Comparison of ENCODE assay signal across 24 mouse cellular contexts in genomic region chr2:11135718-11136117, GRCm38 (mm10). TPM values are rescaled to one million over a fixed set of nuclear protein-coding genes. Genes with fewer than 3 reads are reported as not detected.
DNase-seq lines count a peak whose midpoint lies in the region; ATAC-seq and TF ChIP-seq lines count a peak whose summit lies in the region.
"Had no signal": no experiment of that assay in that cellular context is flagged by ENCODE, and none has a peak within 500 bp of the region (broad histone marks: within the 10 kb centered on the region; RNA-seq: fewer than 3 reads in every experiment).

No protein-coding gene starts in this region.

- H3K27me3 ChIP-seq in intestine, postnatal 0 days (replicated peaks; ENCODE audit: control insufficient read depth, insufficient read depth, low read length): no peaks in the 10 kb centered on the region
- no peaks in the 10 kb centered on the region for H3K27me3 ChIP-seq in midbrain, embryonic 14.5 days (ENCODE audit: control insufficient read depth, insufficient read depth, low read length)
- H3K27me3 ChIP-seq: embryonic facial prominence, embryonic 13.5 days; forebrain, embryonic 15.5 days; hindbrain, embryonic 12.5 days; hindbrain, embryonic 15.5 days had no signal

- no peaks in the 10 kb centered on the region for H3K4me1 ChIP-seq in intestine, postnatal 0 days (replicated peaks; ENCODE audit: control insufficient read depth, insufficient read depth, low read length)
- H3K4me1 ChIP-seq in midbrain, embryonic 14.5 days (ENCODE audit: control insufficient read depth, insufficient read depth, low read length): no peaks in the 10 kb centered on the region
- H3K4me1 ChIP-seq: embryonic facial prominence, embryonic 10.5 days; embryonic facial prominence, embryonic 13.5 days; forebrain, embryonic 12.5 days; forebrain, embryonic 15.5 days; hindbrain, embryonic 12.5 days; hindbrain, embryonic 15.5 days had no signal

- no peak overlapping the region for H3K9ac ChIP-seq in intestine, postnatal 0 days (ENCODE audit: low read depth, low read length)
- no peak overlapping the region for H3K9ac ChIP-seq in midbrain, embryonic 14.5 days (replicated peaks; ENCODE audit: low read length)
- H3K9ac ChIP-seq: embryonic facial prominence, embryonic 13.5 days; forebrain, embryonic 12.5 days; forebrain, embryonic 15.5 days; hindbrain, embryonic 12.5 days; hindbrain, embryonic 15.5 days had no signal

- no peak overlapping the region for H3K4me3 ChIP-seq in intestine, postnatal 0 days (ENCODE audit: low read depth, low read length)
- H3K4me3 ChIP-seq in midbrain, embryonic 14.5 days (replicated peaks; ENCODE audit: low read depth, low read length): no peak overlapping the region
- H3K4me3 ChIP-seq: embryonic facial prominence, embryonic 10.5 days; embryonic facial prominence, embryonic 13.5 days; erythroblast, embryonic 14.5 days; forebrain, embryonic 12.5 days; forebrain, embryonic 15.5 days; heart, adult 2 months; hindbrain, embryonic 12.5 days; hindbrain, embryonic 15.5 days had no signal

- H3K36me3 ChIP-seq in intestine, postnatal 0 days (ENCODE audit: control insufficient read depth, insufficient read depth): no peaks in the 10 kb centered on the region
- H3K36me3 ChIP-seq in midbrain, embryonic 14.5 days (ENCODE audit: control insufficient read depth, insufficient read depth, low read length): no peaks in the 10 kb centered on the region
- H3K36me3 ChIP-seq: embryonic facial prominence, embryonic 10.5 days; embryonic facial prominence, embryonic 13.5 days; forebrain, embryonic 12.5 days; forebrain, embryonic 15.5 days; hindbrain, embryonic 12.5 days; hindbrain, embryonic 15.5 days had no signal

- ATAC-seq in inflammation-experienced regulatory T-cells, adult 6 months: peak; percentile 70
- no peak for ATAC-seq in intestine, postnatal 0 days
- ATAC-seq in midbrain, embryonic 14.5 days (ENCODE audit: low FRiP score, low TSS enrichment): no peak
- ATAC-seq: forebrain, embryonic 15.5 days; intestine, embryonic 16.5 days had no signal

- peak; percentile 33 for DNase-seq in CD4-positive, CD25-positive, alpha-beta regulatory T cell, adult 2 months (ENCODE audit: low read depth, low spot score)
- peak; percentile 26 for DNase-seq in T-cell, adult 2 months (ENCODE audit: low spot score)
- DNase-seq in MN1 (ENCODE audit: low spot score): no peak
- DNase-seq in midbrain, embryonic 14.5 days: no peak
- DNase-seq: adrenal gland, adult 2 months; adrenal gland, postnatal 14 days; cerebellum, adult 11-12 months; cerebellum, adult 8-10 months; cerebellum, postnatal 10 days; cerebellum, postnatal 36 days; embryo, embryonic 11 days; gastrocnemius, postnatal 25 days; heart, adult 2 months had no signal

- 43% methylated on average over 6 of the region's 6 CpGs for WGBS in intestine, postnatal 0 days
- 78% methylated on average over 6 of the region's 6 CpGs for WGBS in midbrain, embryonic 14.5 days

- TF ChIP-seq CTCF in intestine, postnatal 0 days (IDR thresholded peaks at IDR 0.05; ENCODE audit: low read depth): no peak

- H3K4me2 ChIP-seq in intestine, postnatal 0 days (replicated peaks; ENCODE audit: low read depth): no peak overlapping the region
- H3K4me2 ChIP-seq in midbrain, embryonic 14.5 days (ENCODE audit: low read length): no peak overlapping the region
- H3K4me2 ChIP-seq: embryonic facial prominence, embryonic 13.5 days; forebrain, embryonic 12.5 days; forebrain, embryonic 15.5 days; heart, embryonic 11.5 days; hindbrain, embryonic 12.5 days; hindbrain, embryonic 15.5 days had no signal

- H3K27ac ChIP-seq in intestine, postnatal 0 days (ENCODE audit: low read depth, low read length): no peak overlapping the region
- H3K27ac ChIP-seq in midbrain, embryonic 14.5 days (replicated peaks; ENCODE audit: low read depth, low read length): no peak overlapping the region
- H3K27ac ChIP-seq: embryonic facial prominence, embryonic 10.5 days; embryonic facial prominence, embryonic 13.5 days; forebrain, embryonic 12.5 days; forebrain, embryonic 15.5 days; heart, adult 2 months; hindbrain, embryonic 12.5 days; hindbrain, embryonic 15.5 days had no signal

- H3K9me3 ChIP-seq in intestine, postnatal 0 days (ENCODE audit: control insufficient read depth): no peaks in the 10 kb centered on the region
- H3K9me3 ChIP-seq in midbrain, embryonic 14.5 days (ENCODE audit: control insufficient read depth, low read length): no peaks in the 10 kb centered on the region
- H3K9me3 ChIP-seq: forebrain, embryonic 12.5 days; forebrain, embryonic 15.5 days; hindbrain, embryonic 15.5 days had no signal

RNA-seq across cellular contexts. Expression of gene Prkcq, which starts 36.2 kb away (rescaled TPM):
- polyA plus RNA-seq in inflammation-experienced regulatory T-cells, adult 6 months (2017; shearing (Covaris generic)): 100 to 1,000 TPM in 1 of 3 experiments, 10 to 100 TPM in 2; 86.5 to 144 (median 99.9) TPM
- 1.1 and 1.8 TPM in 2 replicates for polyA plus RNA-seq in intestine, postnatal 0 days (2015; fragmentation: Nextera tagmentation; extraction: Ambion mirVana)
- polyA plus RNA-seq in midbrain, embryonic 14.5 days (2014; fragmentation: Nextera tagmentation; extraction: Ambion mirVana): 3.6 and 5.4 TPM in 2 replicates
- polyA plus RNA-seq: erythroblast, embryonic 14.5 days had no signal

Comparison
In these comparisons a context has a peak if more than half of its experiments do, and no peak if none do; other contexts are left out.
1. DNase-seq: peak in CD4-positive, CD25-positive, alpha-beta regulatory T cell, adult 2 months (single experiment) and T-cell, adult 2 months (single experiment); none in MN1 (single experiment) and midbrain, embryonic 14.5 days (single experiment).
2. RNA of gene Prkcq, which starts 36.2 kb away (polyA plus RNA-seq): 86.5 to 144 TPM in inflammation-experienced regulatory T-cells, adult 6 months; 3.6 to 5.4 TPM in midbrain, embryonic 14.5 days and 1.1 to 1.8 TPM in intestine, postnatal 0 days; every median in the first group is over 10 times any median in the second.